Mouse (Mus musculus) frontal cortex, adult (tissue): Measurements from ENCODE around the gene Gzmb.
"Not testable (repeated sequence)": the region's sequence is repeated elsewhere in the genome, so short reads cannot be mapped to it uniquely, and the experiment has no call there.

Experiments
- ATAC-seq: cut with Nextera tagmentation; 2 replicates; pipeline ENCODE4 v1.9.2; 2017; ENCODE audit warnings: mild to moderate bottlenecking, moderate library complexity, mixed read lengths; ENCODE audit not compliant: low TSS enrichment

Gzmb gene

GRCm38 (mm10) chr14:56262153-56262552 lies at the start of gene Gzmb:
TSS of gene Gzmb (minus strand) at chr14:56262260.
- ATAC-seq: no peak

GRCm38 (mm10) chr14:56311801-56312200 lies 49.7 kb upstream of the Gzmb start:
- not testable (repeated sequence) for ATAC-seq

GRCm38 (mm10) chr14:56310238-56310637 lies 48.2 kb upstream of the Gzmb start:
- peak; percentile 38; the same call in 1 of the 2 replicates for ATAC-seq

- peak; percentile 72 for ATAC-seq
Measured at GRCm38 (mm10) chr14:56304149-56304548, 42.1 kb upstream of the Gzmb start.

GRCm38 (mm10) chr14:56303506-56304025 lies 41.5 kb upstream of the Gzmb start:
- ATAC-seq: no peak

GRCm38 (mm10) chr14:56302091-56302490 lies 40.0 kb upstream of the Gzmb start:
- ATAC-seq: no peak

GRCm38 (mm10) chr14:56296786-56297185 lies 34.7 kb upstream of the Gzmb start:
- ATAC-seq: no peak

GRCm38 (mm10) chr14:56296106-56296505 lies 34.0 kb upstream of the Gzmb start:
- ATAC-seq: no peak

- ATAC-seq: no peak
Measured at GRCm38 (mm10) chr14:56293146-56293545, 31.1 kb upstream of the Gzmb start.

- peak; percentile 90 for ATAC-seq
Measured at GRCm38 (mm10) chr14:56288651-56289050, 26.6 kb upstream of the Gzmb start.

- ATAC-seq: no peak
Measured at GRCm38 (mm10) chr14:56287806-56288205, 25.7 kb upstream of the Gzmb start.

- ATAC-seq: no peak
Measured at GRCm38 (mm10) chr14:56284356-56285325, 22.6 kb upstream of the Gzmb start.

- no peak for ATAC-seq
Measured at GRCm38 (mm10) chr14:56283816-56284215, 21.8 kb upstream of the Gzmb start.

- ATAC-seq: no peak
Measured at GRCm38 (mm10) chr14:56281090-56281489, 19.0 kb upstream of the Gzmb start.

GRCm38 (mm10) chr14:56278691-56279090 lies 16.6 kb upstream of the Gzmb start:
- ATAC-seq: not testable (repeated sequence)

GRCm38 (mm10) chr14:56276096-56276495 lies 14.0 kb upstream of the Gzmb start:
- ATAC-seq: not testable (repeated sequence)

GRCm38 (mm10) chr14:56266109-56266508 lies 4.0 kb upstream of the Gzmb start:
- ATAC-seq: no peak

- ATAC-seq: no peak
Measured at GRCm38 (mm10) chr14:56240409-56240808, 21.7 kb downstream of the Gzmb start.

GRCm38 (mm10) chr14:56234556-56234955 lies 27.5 kb downstream of the Gzmb start, which contains the start of gene Gzmc:
TSS of gene Gzmc (minus strand) at chr14:56234656.
- ATAC-seq: no peak

GRCm38 (mm10) chr14:56211317-56211716 lies 50.7 kb downstream of the Gzmb start, which contains the start of gene Gzmf:
TSS of gene Gzmf (minus strand) at chr14:56211417.
- ATAC-seq: no peak
